Mouse (Mus musculus) E14TG2a.4 (cell line): Measurements from ENCODE around the gene Naa40.

Source experiments
- H3K27me3 ChIP-seq: 2 replicates; pipeline ENCODE4 v1.6.1; 2014; ENCODE audit warnings: low read length, control low read depth; ENCODE audit not compliant: insufficient read depth
- H3K36me3 ChIP-seq: 2 replicates; pipeline ENCODE4 v1.6.1; 2014; ENCODE audit warnings: low read length, control low read depth; ENCODE audit not compliant: insufficient read depth
- H3K4me1 ChIP-seq: replicated peaks from 2 replicates; pipeline ENCODE4 v1.6.1; 2014; ENCODE audit warnings: low read depth, low read length, control low read depth
- H3K4me3 ChIP-seq: replicated peaks from 2 replicates; pipeline ENCODE4 v1.5.1; 2014; ENCODE audit warnings: mild to moderate bottlenecking, low read length
- H3K9me3 ChIP-seq: 2 replicates; pipeline ENCODE4 v1.6.1; 2014; ENCODE audit warnings: low read length, control low read depth
- CTCF ChIP-seq: conservative IDR thresholded peaks from 2 replicates; pipeline ENCODE4 v1.5.1; 2014; ENCODE audit warnings: low read length
- NANOG ChIP-seq: IDR thresholded peaks from 2 replicates; pipeline ENCODE4 v1.6.1; 2014; ENCODE audit warnings: borderline replicate concordance, low read length, mixed read lengths
- POU5F1 ChIP-seq: IDR thresholded peaks from 2 replicates; pipeline ENCODE4 v1.6.1; 2014; ENCODE audit warnings: low read length, borderline replicate concordance

Naa40 gene

GRCm38 (mm10) chr19:7226511-7226914 lies 14.5 kb downstream of the Naa40 start:
- TF ChIP-seq CTCF (no peak), POU5F1 (no peak), NANOG (no peak)
- no peaks in the 10 kb centered on the region for H3K27me3 ChIP-seq
- H3K9me3 ChIP-seq = peaks cover 5% of the 10 kb centered on the region; the same call in 1 of the 2 replicates
- H3K36me3 ChIP-seq = peaks cover 74% of the 10 kb centered on the region
- H3K4me1 ChIP-seq = peaks cover 62% of the 10 kb centered on the region
- H3K4me3 ChIP-seq = no peak overlapping the region

DNA sequence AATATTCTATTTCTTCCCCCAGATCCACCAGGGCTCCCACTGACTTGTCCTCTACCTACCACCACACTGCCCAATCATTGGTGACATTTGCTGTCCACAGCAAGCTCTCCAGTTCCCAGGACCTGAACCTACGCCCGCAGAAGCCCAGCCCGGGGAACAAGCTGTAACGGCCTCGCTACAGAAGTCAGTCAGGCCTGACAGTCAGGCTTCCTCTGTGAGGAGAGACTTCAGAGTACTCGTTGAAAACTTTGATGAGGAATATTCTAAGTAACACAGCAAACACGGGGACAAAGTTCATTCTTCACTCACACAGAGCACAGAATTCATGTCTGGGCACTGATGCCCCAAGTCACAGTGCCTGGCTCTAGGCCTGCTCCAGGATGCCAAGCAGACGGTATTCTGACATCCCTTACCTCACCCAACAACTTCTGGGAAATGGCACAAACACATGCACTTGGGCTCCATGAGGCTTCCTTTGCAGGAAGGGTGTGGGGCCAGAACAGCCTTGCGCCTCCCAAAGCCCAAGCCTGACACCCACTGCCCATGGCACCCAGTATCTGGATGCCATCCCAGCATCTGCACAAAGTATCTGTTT lies 15.8 kb downstream of the Naa40 start:
- Histone ChIP-seq H3K36me3 (peaks cover 67% of the 10 kb centered on the region), H3K4me3 (no peak overlapping the region), H3K27me3 (no peaks in the 10 kb centered on the region), H3K9me3 (peaks cover 7% of the 10 kb centered on the region; the same call in 1 of the 2 replicates), H3K4me1 (peaks cover 75% of the 10 kb centered on the region)
- TF ChIP-seq CTCF = no peak
- no peak for TF ChIP-seq POU5F1
- TF ChIP-seq NANOG = no peak

DNA sequence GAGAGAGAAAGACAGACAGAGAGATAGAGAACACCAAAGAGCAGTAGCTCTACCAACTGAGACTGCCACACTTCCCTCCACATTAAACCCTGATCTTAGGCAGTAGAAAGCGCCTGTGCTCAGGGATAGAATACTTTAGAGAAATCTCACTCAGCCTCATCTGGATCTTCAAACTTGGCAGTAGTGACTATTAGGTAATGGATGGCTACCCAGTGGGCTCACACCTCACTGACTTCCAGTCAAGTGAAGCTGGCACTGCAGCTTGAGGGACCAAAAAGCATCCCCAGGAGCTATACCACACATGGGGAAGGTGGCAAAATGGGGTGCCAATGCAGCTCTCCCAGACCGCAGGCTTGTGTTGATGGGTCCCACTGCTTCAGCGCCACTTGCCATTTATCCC lies 16.7 kb downstream of the Naa40 start:
- Histone ChIP-seq H3K4me1 (peaks cover 73% of the 10 kb centered on the region), H3K27me3 (no peaks in the 10 kb centered on the region), H3K9me3 (peaks cover 7% of the 10 kb centered on the region; the same call in 1 of the 2 replicates), H3K4me3 (no peak overlapping the region), H3K36me3 (peaks cover 57% of the 10 kb centered on the region)
- TF ChIP-seq POU5F1 = no peak
- no peak for TF ChIP-seq CTCF
- TF ChIP-seq NANOG = no peak

DNA sequence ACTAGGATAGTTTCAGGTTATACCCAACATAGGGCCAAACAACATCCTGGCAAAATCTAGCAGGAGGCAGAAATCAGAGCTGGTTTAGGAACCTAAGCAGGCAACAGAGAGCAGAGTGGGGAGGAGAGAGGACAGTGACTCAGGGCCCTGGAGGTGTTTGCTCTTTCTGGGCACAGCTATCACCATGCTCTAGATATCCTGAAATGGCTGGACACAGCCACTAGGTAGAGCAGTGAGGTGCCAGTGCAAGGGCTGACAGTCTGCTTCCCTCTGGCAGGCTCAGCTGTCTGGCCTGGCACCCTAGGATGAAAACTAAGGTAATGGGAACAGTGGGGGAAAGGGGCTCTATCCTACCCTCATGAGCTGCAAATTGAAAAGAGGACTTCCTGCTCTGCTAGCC lies 17.5 kb downstream of the Naa40 start:
- H3K4me1 ChIP-seq = peaks cover 77% of the 10 kb centered on the region
- no peak for TF ChIP-seq NANOG
- TF ChIP-seq POU5F1 = no peak
- TF ChIP-seq CTCF = no peak
- peaks cover 7% of the 10 kb centered on the region; the same call in 1 of the 2 replicates for H3K9me3 ChIP-seq
- H3K4me3 ChIP-seq = no peak overlapping the region
- no peaks in the 10 kb centered on the region for H3K27me3 ChIP-seq
- peaks cover 50% of the 10 kb centered on the region for H3K36me3 ChIP-seq

DNA sequence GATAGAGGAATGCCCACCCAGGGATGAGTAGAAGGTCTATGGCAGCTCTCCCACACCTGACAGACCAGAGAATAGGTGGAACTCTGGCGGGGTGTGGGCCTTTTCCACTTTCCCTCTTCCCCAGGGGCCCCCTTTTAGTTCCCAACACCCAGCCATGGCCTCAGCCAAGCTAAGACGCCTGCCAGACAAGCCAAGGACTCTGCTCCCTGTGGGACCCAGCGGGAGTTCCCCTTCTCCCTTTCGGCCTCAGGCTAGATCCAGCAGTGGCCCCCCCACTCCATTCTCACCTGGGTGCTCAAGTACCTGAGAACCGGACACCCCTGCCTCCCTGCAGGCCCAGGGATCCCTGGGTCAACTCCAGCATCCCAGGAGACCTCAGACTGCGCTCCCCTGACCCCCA lies 18.8 kb downstream of the Naa40 start:
- no peak for TF ChIP-seq NANOG
- TF ChIP-seq POU5F1 = no peak
- no peak for TF ChIP-seq CTCF
- H3K4me1 ChIP-seq = peaks cover 73% of the 10 kb centered on the region
- H3K9me3 ChIP-seq = peaks cover 7% of the 10 kb centered on the region; the same call in 1 of the 2 replicates
- H3K36me3 ChIP-seq = peaks cover 37% of the 10 kb centered on the region
- no peaks in the 10 kb centered on the region for H3K27me3 ChIP-seq
- H3K4me3 ChIP-seq = no peak overlapping the region

DNA sequence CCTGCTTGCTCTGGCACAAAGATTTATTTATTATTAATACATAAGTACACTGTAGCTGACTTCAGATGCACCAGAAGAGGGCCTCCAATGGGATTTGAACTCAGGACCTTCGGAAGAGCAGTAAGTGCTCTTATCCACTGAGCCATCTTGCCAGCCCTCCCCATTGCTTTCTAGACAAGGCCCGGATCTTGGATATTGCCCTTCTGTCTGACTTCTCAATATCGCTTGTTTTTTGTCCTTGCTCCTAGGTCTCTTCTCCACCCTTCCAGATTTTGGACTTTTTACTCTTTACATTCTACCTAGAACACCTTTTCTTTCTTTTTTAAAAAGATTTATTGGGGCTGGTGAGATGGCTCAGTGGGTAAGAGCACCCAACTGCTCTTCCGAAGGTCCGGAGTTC lies 22.2 kb downstream of the Naa40 start:
- H3K4me3 ChIP-seq = peak overlapping the region; percentile 77
- H3K9me3 ChIP-seq = peaks cover 7% of the 10 kb centered on the region; the same call in 1 of the 2 replicates
- no peaks in the 10 kb centered on the region for H3K27me3 ChIP-seq
- no peak for TF ChIP-seq NANOG
- H3K36me3 ChIP-seq = peaks cover 36% of the 10 kb centered on the region
- H3K4me1 ChIP-seq = peaks cover 68% of the 10 kb centered on the region

GRCm38 (mm10) chr19:7217926-7218267 lies 23.1 kb downstream of the Naa40 start:
- Histone ChIP-seq H3K4me3 (peak overlapping the region; percentile 77), H3K9me3 (peaks cover 7% of the 10 kb centered on the region; the same call in 1 of the 2 replicates), H3K4me1 (peaks cover 68% of the 10 kb centered on the region), H3K27me3 (no peaks in the 10 kb centered on the region), H3K36me3 (peaks cover 44% of the 10 kb centered on the region)
- TF ChIP-seq POU5F1 (no peak), NANOG (no peak), CTCF (no peak)

GRCm38 (mm10) chr19:7217162-7217925 lies 23.6 kb downstream of the Naa40 start, which contains the start of gene Cox8a:
Gene Cox8a (minus strand): TSS chr19:7217616.
- peaks cover 7% of the 10 kb centered on the region; the same call in 1 of the 2 replicates for H3K9me3 ChIP-seq
- H3K36me3 ChIP-seq = peaks cover 48% of the 10 kb centered on the region
- TF ChIP-seq POU5F1 (no peak), CTCF (no peak), NANOG (no peak)
- peaks cover 68% of the 10 kb centered on the region for H3K4me1 ChIP-seq
- H3K4me3 ChIP-seq = peak within 1 kb of the TSS; percentile 96
- H3K27me3 ChIP-seq = no peaks in the 10 kb centered on the region
